Mouse (Mus musculus) bone marrow, adult 2 months (tissue): Measurements from ENCODE around the gene Zscan2. TPM values are rescaled to one million over a fixed set of nuclear protein-coding genes. Genes with fewer than 3 reads are reported as not detected.

Experiments
- H3K27ac ChIP-seq: fragments of 200-500 bp; 2 replicates; pipeline ENCODE4 v1.5.1; 2012; ENCODE audit warnings: low read depth, mild to moderate bottlenecking, control low read depth, inconsistent platforms, low read length; ENCODE audit not compliant: control insufficient read depth, poor library complexity, insufficient read depth
- H3K4me1 ChIP-seq: fragments of 200-500 bp; 2 replicates; pipeline ENCODE4 v1.6.1; 2011; ENCODE audit warnings: low read length; ENCODE audit not compliant: control insufficient read depth, insufficient read depth
- H3K4me3 ChIP-seq: fragments of 200-500 bp; replicated peaks from 2 replicates; pipeline ENCODE3; 2011; ENCODE audit warnings: mild to moderate bottlenecking, low read depth, low read length, control low read depth; ENCODE audit not compliant: control insufficient read depth
- CTCF ChIP-seq: fragments of 200-500 bp; IDR thresholded peaks from 2 replicates; pipeline ENCODE4 v1.5.1; 2011; ENCODE audit warnings: low read length, control low read depth; ENCODE audit not compliant: control insufficient read depth, insufficient read depth
- POLR2A ChIP-seq: fragments of 200-500 bp; IDR thresholded peaks from 2 replicates; pipeline ENCODE4 v1.6.1; 2011; ENCODE audit warnings: low read depth, mild to moderate bottlenecking, control low read depth, low read length, borderline replicate concordance; ENCODE audit not compliant: control insufficient read depth
- WGBS: fragments of 180-500 bp; shearing (Covaris S2); methylation state at CpG from one replicate; pipeline ENCODE4 v1.1.7; 2018; 5-methylcytosine and 5-hydroxymethylcytosine counted together
- polyA plus RNA-seq: library from polyadenylated mRNA; stranded (reverse); fragments of >200 nt; gene quantifications from 2 replicates; pipeline ENCODE4 v1.2.4, GENCODE M21; 2011; ENCODE audit warnings: low replicate concordance; ENCODE audit not compliant: missing spikeins, insufficient read depth, insufficient read length

Gene Zscan2
- polyA plus RNA-seq, 1 experiment, result 6.1 TPM

DNA sequence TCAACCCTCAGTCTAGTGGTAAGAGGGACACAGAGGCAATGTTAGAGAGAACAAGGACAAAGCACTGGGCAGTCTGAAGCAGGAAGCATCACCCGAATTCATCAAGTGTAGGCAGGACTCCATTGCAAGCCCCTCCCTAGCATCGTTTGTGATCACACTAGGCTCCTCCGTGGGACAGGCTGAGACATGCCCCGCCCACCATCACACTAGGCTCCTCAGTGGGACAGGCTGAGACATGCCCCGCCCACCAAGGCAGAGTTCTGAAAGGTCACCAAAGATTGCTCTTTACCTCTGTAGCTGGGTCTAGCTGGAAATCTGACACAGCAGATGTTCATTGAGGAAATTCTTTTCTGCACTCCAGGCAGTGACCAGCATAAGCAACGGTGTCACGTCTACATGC, 50.3 kb downstream of the Zscan2 start:
- WGBS, result 69% methylated on average over 7 of the region's 7 CpGs
- TF ChIP-seq POLR2A (no peak), CTCF (no peak)
- Histone ChIP-seq H3K4me3 (no peak overlapping the region), H3K27ac (no peak overlapping the region), H3K4me1 (no peaks in the 10 kb centered on the region)

DNA sequence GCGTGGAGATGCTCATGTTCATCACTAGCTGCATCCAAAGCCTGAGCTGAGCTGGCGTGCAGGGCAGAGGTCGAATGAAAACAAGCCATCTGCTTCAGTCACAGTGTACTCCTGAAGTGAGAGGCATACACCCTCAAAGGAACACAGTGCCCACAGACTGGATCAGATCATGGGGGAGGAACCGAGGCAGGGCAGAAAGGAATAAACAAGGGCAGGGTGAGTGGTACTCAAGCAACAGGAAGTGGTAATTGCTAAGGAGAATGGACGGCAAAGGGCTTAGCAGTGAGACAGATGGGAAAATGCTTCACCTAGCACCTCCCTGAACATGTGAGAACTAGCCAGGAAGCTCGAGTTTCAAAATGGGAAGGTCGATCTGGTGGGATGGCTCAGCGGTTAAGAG, 51.8 kb downstream of the Zscan2 start:
- TF ChIP-seq CTCF (no peak), POLR2A (no peak)
- 75% methylated on average over 8 of the region's 8 CpGs for WGBS
- H3K27ac ChIP-seq, result no peak overlapping the region

DNA sequence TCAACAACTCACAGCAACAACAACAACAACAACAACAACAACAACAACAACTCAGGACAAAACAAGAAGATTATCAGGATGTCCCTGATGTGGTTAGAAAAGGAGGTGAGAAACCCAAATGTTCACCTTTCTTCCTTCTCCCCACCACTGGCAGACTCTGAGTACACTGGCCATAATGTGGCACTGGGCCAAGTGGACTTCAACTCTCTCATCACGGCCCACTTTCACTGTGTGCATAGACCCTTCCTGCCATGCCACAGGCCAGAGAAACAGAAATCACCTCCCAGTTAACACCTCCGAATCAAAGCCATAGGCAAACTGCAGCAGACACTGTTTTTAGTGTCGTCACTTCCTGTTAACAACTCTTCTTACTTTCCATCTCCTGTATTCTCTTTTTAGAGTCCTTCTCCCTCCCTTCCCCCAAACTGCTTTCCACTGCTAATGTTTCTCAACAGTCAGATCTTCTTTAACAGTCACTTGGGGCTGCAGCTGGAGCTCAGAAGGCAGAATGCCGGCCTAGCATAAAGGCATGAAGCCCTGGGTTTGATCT, 57.3 kb downstream of the Zscan2 start:
- peaks cover 2% of the 10 kb centered on the region; the same call in 1 of the 2 replicates for H3K4me1 ChIP-seq
- 68% methylated on average over 4 of the region's 4 CpGs for WGBS
- H3K27ac ChIP-seq, result no peak overlapping the region
- no peak overlapping the region for H3K4me3 ChIP-seq
- no peak for TF ChIP-seq POLR2A
- no peak for TF ChIP-seq CTCF

More for the DNA sequence above, 51.8 kb downstream of the Zscan2 start:
- Histone ChIP-seq H3K4me3 (no peak overlapping the region), H3K4me1 (no peaks in the 10 kb centered on the region)

DNA sequence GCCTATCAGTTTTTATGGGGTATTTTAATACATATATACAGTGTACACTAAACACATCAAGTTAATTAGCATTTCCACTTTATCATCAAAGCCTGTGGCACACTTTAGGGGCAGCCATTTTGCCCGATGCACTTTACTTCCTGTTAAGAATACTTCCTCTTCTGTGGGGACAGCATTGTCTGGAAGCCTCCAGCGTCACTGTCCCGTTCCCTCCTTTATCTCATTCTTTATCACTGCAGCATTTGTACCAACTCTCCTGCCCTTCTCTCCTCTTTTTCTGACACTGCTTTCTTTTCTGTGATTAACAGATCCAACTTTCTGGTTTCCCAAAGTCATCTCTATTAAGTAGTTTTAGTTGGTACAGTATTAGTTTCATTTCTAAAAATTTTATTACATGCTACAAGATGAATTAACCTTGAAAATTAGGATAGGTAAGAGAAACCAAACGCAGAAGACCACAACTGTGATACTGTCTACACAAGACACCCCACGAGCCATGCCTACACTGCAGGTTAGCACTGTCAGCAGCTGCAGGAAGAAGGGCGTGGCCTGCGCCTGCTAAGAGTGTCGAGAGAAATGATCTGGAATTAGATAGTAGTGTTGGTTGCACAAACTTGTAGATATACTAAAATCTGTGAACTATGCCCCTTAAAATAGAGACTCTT, 58.4 kb downstream of the Zscan2 start:
- no peak overlapping the region for H3K27ac ChIP-seq
- H3K4me1 ChIP-seq, result peaks cover 2% of the 10 kb centered on the region; the same call in 1 of the 2 replicates
- peak overlapping the region; percentile 21 for H3K4me3 ChIP-seq
- 19% methylated on average over 8 of the region's 8 CpGs for WGBS
- TF ChIP-seq CTCF (no peak), POLR2A (no peak)

DNA sequence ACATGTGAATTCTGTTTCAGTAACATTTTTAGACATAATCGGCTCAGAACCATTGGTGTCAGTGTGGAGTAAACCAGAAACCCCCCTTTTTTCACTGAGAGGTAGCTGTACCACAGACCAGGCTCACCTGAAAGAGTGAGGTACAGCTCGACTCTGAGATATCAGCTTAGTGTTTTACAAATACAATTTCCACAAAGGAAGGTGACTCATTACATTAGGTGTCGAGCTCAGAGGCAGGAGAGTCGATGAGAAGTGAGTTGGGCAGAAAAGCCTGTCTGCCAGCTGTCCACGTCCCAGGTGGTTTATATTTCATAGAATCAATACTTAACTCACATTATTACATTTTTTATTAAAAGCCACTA, 58.9 kb downstream of the Zscan2 start:
- 58% methylated on average over 5 of the region's 5 CpGs for WGBS
- Histone ChIP-seq H3K27ac (no peak overlapping the region), H3K4me3 (no peak overlapping the region), H3K4me1 (peaks cover 2% of the 10 kb centered on the region; the same call in 1 of the 2 replicates)
- no peak for TF ChIP-seq CTCF
- TF ChIP-seq POLR2A, result no peak

DNA sequence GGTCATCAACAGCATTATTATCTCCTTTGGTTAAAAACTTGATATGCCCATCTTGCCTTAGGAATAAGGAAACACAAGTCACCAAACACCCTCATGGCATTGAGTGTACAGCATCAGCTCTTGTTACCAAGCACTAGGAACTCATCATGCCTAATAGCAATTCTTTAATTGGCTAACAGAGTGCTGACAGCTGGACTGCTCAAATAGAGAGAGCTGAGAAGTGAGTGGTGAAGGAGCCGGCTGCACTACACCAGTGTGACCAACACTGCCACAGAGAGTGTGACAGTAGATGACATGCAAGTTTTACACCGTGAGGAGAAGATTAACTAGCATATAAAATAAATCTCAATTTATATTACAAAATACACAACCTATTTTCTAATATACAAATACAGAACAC, 62.4 kb downstream of the Zscan2 start:
- no peak for TF ChIP-seq POLR2A
- TF ChIP-seq CTCF, result no peak
- Histone ChIP-seq H3K4me3 (no peak overlapping the region), H3K27ac (no peak overlapping the region), H3K4me1 (peaks cover 2% of the 10 kb centered on the region; the same call in 1 of the 2 replicates)
- 72% methylated on average over 2 of the region's 2 CpGs for WGBS

Other genes with a start within 250 kb of the Zscan2 start
- gene Crtc3, start 172.0 kb upstream of the Zscan2 start, polyA plus RNA-seq, result 5.7 and 8.2 TPM in 2 replicates
- 29.4 and 62.3 TPM in 2 replicates for gene Iqgap1, start 34.9 kb upstream of the Zscan2 start, polyA plus RNA-seq
- gene Wdr73, start 40.3 kb downstream of the Zscan2 start, polyA plus RNA-seq, result 11.1 and 12.8 TPM in 2 replicates
- gene Nmb, start 44.2 kb downstream of the Zscan2 start, polyA plus RNA-seq, result 5.4 and 21.2 TPM in 2 replicates
- 44.5 and 47.9 TPM in 2 replicates for gene Sec11a, start 86.9 kb downstream of the Zscan2 start, polyA plus RNA-seq
- 13.7 and 24.7 TPM in 2 replicates for gene Zfp592, start 132.8 kb downstream of the Zscan2 start, polyA plus RNA-seq
- gene Alpk3, start 196.7 kb downstream of the Zscan2 start, polyA plus RNA-seq, result 0.22 TPM in 1 of 2 replicates, not detected in the other